Mouse (Mus musculus) limb, embryonic 11.5 days (tissue): ENCODE measurements around the gene Pde7b. TPM values are rescaled to one million over a fixed set of nuclear protein-coding genes. Genes with fewer than 3 reads are reported as not detected.
A peak's percentile ranks its signal among the peaks of the same experiment; 100 is the strongest.

Experiments used
- ATAC-seq: fragments of 200-750 bp; cut with Nextera tagmentation; 2 replicates; pipeline ENCODE4 v1.8.0; 2017; ENCODE audit warnings: low read depth; ENCODE audit not compliant: insufficient number of reproducible peaks, low FRiP score, low TSS enrichment
- DNase-seq: peaks from one replicate; pipeline ENCODE4 v3.0.0-alpha.2; 2015; ENCODE audit warnings: low spot score
- H3K27ac ChIP-seq: fragments of 300-500 bp; sonication (generic); replicated peaks from 2 replicates; pipeline ENCODE4 v1.5.1; 2014; ENCODE audit warnings: low read depth, mild to moderate bottlenecking, low read length
- H3K27me3 ChIP-seq: fragments of 300-500 bp; sonication (generic); 2 replicates; pipeline ENCODE4 v1.6.1; 2014; ENCODE audit warnings: mild to moderate bottlenecking, low read length, mixed read lengths; ENCODE audit not compliant: control insufficient read depth, insufficient read depth
- H3K36me3 ChIP-seq: fragments of 300-500 bp; sonication (generic); 2 replicates; pipeline ENCODE4 v1.6.1; 2014; ENCODE audit warnings: mild to moderate bottlenecking, low read length, moderate library complexity, mixed read lengths; ENCODE audit not compliant: control insufficient read depth, insufficient read depth
- H3K4me1 ChIP-seq: fragments of 300-500 bp; sonication (generic); 2 replicates; pipeline ENCODE4 v1.6.1; 2014; ENCODE audit warnings: low read length, mixed read lengths; ENCODE audit not compliant: control insufficient read depth, insufficient read depth
- H3K4me2 ChIP-seq: fragments of 300-500 bp; sonication (generic); 2 replicates; pipeline ENCODE4 v1.6.1; 2014; ENCODE audit warnings: low read depth, mild to moderate bottlenecking, moderate library complexity; ENCODE audit not compliant: severe bottlenecking
- H3K4me3 ChIP-seq: fragments of 300-500 bp; sonication (generic); 2 replicates; pipeline ENCODE4 v1.5.1; 2014; ENCODE audit warnings: low read depth, low read length
- H3K9ac ChIP-seq: fragments of 300-500 bp; sonication (generic); 2 replicates; pipeline ENCODE4 v1.6.1; 2014; ENCODE audit warnings: mild to moderate bottlenecking, low read length
- H3K9me3 ChIP-seq: fragments of 300-500 bp; sonication (generic); 2 replicates; pipeline ENCODE4 v1.6.1; 2016; ENCODE audit warnings: low read length; ENCODE audit not compliant: control insufficient read depth
- WGBS: fragments of 180-500 bp; shearing (Covaris S2); extraction: QIAGEN DNeasy Blood & Tissue Kit; methylation state at CpG from one replicate; pipeline ENCODE4 v1.1.7; 2014; 5-methylcytosine and 5-hydroxymethylcytosine counted together
- polyA plus RNA-seq: library from polyadenylated mRNA; unstranded; fragments of >200 nt; fragmentation: Nextera tagmentation; extraction: Ambion mirVana; gene quantifications from 2 replicates; pipeline ENCODE4 v1.2.1, GENCODE M21; 2014

Gene Pde7b
- polyA plus RNA-seq, 1 experiment from 2014 or later, result 2.3 TPM

DNA sequence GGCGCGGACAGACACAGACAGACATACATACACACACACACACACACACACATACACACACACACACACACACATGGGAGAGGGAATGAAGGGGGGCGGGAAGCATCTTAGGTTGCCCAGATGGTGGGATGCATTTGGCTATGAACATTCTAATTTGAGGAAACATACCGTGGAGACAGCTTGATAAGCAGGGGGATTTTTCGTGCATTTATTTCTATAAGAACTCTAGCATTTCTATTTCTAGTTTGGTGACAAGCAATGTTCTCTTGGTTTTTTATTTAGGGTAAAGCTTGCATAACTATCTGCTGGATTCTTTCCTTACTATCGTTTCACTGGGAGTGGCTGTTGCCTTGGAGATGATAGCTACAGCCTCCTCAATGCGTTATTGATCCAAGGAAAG lies 66.2 kb downstream of the Pde7b start:
- DNase-seq, result no peak
- Histone ChIP-seq H3K36me3 (no peaks in the 10 kb centered on the region), H3K4me1 (peaks cover 8% of the 10 kb centered on the region; the same call in 1 of the 2 replicates), H3K9ac (no peak overlapping the region), H3K4me2 (no peak overlapping the region), H3K4me3 (no peak overlapping the region), H3K27me3 (no peaks in the 10 kb centered on the region), H3K9me3 (no peaks in the 10 kb centered on the region), H3K27ac (no peak overlapping the region)
- ATAC-seq, result no peak
- 90% methylated on average over 7 of the region's 7 CpGs for WGBS

DNA sequence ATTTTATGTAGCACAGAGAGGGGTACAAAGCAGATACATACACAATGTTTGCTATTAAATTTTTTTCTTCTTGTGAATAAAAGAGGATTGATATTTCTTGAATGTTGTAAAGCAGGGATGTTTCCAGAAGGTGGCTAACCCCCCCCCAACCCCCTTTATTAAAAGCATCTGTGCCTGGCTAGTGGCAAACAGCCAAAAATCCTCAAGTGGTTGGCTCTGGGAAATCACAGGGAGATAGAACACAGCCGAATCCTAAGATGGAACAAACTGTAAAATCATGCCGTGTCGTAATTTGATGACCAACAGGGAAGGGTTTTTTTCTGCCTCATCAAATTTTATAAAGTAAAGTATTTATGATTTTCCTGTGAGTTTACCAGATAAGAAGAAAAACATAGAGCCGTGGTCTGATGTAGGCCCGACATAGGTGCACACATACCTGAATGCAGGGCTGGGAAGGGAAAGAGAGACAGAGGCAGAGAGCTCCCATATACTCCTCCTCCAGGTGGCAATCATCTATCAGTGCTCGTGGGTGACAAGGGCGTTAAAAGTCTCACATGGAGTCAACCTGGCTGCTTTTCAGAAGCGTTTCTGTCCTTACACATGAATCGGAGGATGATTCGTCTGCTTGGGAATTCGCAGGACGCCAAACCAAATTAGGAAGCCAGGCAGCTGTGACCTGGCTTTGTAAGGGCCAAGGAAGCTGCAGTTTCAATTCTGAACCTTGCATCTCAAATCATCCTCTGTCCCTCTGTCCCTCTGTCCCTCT lies 67.4 kb downstream of the Pde7b start:
- no peaks in the 10 kb centered on the region for H3K9me3 ChIP-seq
- H3K9ac ChIP-seq, result no peak overlapping the region
- ATAC-seq, result no peak
- DNase-seq, result no peak
- H3K36me3 ChIP-seq, result no peaks in the 10 kb centered on the region
- no peaks in the 10 kb centered on the region for H3K27me3 ChIP-seq
- H3K27ac ChIP-seq, result no peak overlapping the region
- WGBS, result 65% methylated on average over 12 of the region's 12 CpGs
- H3K4me3 ChIP-seq, result no peak overlapping the region
- H3K4me1 ChIP-seq, result peaks cover 8% of the 10 kb centered on the region; the same call in 1 of the 2 replicates
- no peak overlapping the region for H3K4me2 ChIP-seq

DNA sequence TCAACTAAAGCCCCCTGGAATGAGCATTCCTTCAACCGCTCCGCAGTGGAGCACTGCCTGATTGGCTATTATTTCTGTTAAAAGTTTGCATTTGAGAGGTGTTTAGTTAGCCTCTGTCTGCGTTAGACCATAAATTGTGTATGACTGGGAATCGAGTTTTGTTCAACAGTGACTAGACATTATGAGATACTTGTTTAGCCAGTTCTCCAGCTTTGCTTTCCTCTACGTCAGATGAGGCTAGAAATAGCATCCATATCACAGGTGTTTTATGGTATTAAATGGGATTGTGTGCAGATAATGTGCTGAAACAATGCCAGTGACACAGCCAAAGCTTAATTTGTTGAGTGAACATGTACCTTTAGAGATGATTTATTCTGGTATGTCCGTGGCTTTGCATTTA lies 70.3 kb downstream of the Pde7b start:
- H3K36me3 ChIP-seq, result no peaks in the 10 kb centered on the region
- H3K27ac ChIP-seq, result no peak overlapping the region
- 81% methylated on average over 6 of the region's 6 CpGs for WGBS
- DNase-seq, result no peak
- no peak overlapping the region for H3K4me3 ChIP-seq
- no peak overlapping the region for H3K9ac ChIP-seq
- H3K9me3 ChIP-seq, result no peaks in the 10 kb centered on the region
- no peak for ATAC-seq
- 0 out of 2 replicates have a peak, but pooled peaks cover 3% of the 10 kb centered on the region for H3K4me1 ChIP-seq
- H3K27me3 ChIP-seq, result no peaks in the 10 kb centered on the region
- H3K4me2 ChIP-seq, result no peak overlapping the region

DNA sequence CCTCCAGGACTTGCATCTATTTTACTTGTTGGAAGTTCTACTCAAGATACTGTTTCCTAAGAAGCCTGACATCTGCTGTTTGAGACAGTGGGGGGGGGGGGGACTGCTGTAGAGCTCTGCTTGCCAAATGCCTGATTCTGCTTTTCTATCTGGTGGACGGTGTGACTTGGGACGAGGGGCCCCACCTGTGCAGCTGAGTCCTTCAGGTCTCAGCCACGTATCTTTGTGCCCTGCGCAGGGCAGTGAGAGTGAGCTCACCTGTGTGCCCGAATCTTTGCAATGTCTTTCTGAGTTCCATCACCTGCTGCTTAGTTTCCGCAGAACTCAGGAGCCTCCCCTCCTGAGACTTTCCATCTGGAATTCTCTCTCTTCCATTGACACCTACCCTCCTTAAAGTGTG lies 70.7 kb downstream of the Pde7b start:
- no peak for DNase-seq
- 83% methylated on average over 6 of the region's 6 CpGs for WGBS
- Histone ChIP-seq H3K4me3 (no peak overlapping the region), H3K4me1 (0 out of 2 replicates have a peak, but pooled peaks cover 3% of the 10 kb centered on the region), H3K4me2 (no peak overlapping the region), H3K36me3 (no peaks in the 10 kb centered on the region), H3K27me3 (no peaks in the 10 kb centered on the region), H3K27ac (no peak overlapping the region), H3K9ac (no peak overlapping the region), H3K9me3 (no peaks in the 10 kb centered on the region)
- no peak for ATAC-seq

DNA sequence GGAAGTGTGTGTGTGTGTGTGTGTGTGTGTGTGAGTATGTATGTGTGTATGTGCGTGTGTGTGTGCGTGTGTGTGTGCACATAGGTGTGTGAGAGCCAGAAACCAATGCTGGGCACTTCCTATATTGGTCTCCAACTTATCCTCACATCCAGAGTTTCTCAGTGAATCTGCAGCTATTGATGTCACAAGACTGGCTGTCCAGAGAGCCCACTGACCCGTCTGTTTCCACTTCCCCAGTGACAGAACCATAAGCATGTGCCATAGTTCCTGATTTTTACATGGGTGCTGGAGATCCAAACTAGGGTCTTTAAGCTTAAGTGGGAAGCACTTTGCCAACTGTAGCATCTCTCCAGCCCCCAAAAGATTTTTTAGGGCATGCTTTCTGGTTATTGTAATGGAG lies 71.6 kb downstream of the Pde7b start:
- Histone ChIP-seq H3K27ac (no peak overlapping the region), H3K36me3 (no peaks in the 10 kb centered on the region), H3K4me3 (no peak overlapping the region), H3K4me1 (0 out of 2 replicates have a peak, but pooled peaks cover 3% of the 10 kb centered on the region), H3K27me3 (no peaks in the 10 kb centered on the region), H3K4me2 (no peak overlapping the region), H3K9me3 (no peaks in the 10 kb centered on the region), H3K9ac (no peak overlapping the region)
- no peak for DNase-seq
- 84% methylated on average over 3 of the region's 3 CpGs for WGBS
- ATAC-seq, result no peak

DNA sequence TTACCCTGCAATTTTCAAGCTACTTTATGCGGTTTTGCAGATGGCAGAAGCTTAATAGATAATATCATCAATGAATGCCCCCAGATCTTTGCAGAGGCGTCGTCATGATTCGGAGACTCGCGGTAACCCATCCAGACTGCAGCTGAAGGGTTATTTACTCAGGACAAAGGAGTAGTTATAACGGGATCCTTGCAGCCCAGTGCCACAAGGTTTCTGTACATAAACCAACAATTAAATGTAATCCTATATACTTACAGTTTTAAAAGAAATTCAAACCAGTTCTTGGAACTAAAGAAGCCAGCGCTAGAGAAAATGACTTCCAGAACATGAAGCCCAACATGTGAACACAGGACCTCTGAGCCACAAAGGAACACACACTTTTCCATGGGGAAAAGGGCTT lies 88.5 kb downstream of the Pde7b start:
- H3K4me1 ChIP-seq, result 0 out of 2 replicates have a peak, but pooled peaks cover 4% of the 10 kb centered on the region
- no peaks in the 10 kb centered on the region for H3K9me3 ChIP-seq
- H3K9ac ChIP-seq, result no peak overlapping the region
- H3K27ac ChIP-seq, result no peak overlapping the region
- ATAC-seq (no peak), DNase-seq (no peak)
- 77% methylated on average over 8 of the region's 8 CpGs for WGBS
- H3K27me3 ChIP-seq, result no peaks in the 10 kb centered on the region
- H3K4me3 ChIP-seq, result no peak overlapping the region
- no peak overlapping the region for H3K4me2 ChIP-seq
- H3K36me3 ChIP-seq, result no peaks in the 10 kb centered on the region

DNA sequence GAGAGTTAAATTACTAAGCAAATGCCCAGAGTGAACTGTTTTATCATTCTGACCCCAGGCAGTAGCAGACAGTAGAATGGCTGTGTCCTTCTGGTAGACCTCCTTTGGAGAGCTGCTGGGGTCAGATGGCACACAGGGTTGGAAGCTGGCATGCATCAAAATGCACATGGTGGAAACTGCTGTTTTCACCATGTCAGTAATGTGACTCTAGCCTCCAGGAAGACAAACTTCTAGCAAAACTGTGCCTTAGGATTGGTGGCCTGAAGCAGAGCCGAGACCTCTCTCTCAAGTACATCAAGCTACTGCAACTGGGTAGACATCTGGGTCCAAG lies 91.8 kb downstream of the Pde7b start:
- no peak for ATAC-seq
- Histone ChIP-seq H3K36me3 (no peaks in the 10 kb centered on the region), H3K9ac (no peak overlapping the region), H3K4me2 (no peak overlapping the region), H3K27me3 (no peaks in the 10 kb centered on the region), H3K4me1 (0 out of 2 replicates have a peak, but pooled peaks cover 4% of the 10 kb centered on the region), H3K27ac (no peak overlapping the region), H3K9me3 (no peaks in the 10 kb centered on the region), H3K4me3 (no peak overlapping the region)
- peak; percentile 31 for DNase-seq
- WGBS, result 75% methylated on average over 1 of the region's 1 CpGs

DNA sequence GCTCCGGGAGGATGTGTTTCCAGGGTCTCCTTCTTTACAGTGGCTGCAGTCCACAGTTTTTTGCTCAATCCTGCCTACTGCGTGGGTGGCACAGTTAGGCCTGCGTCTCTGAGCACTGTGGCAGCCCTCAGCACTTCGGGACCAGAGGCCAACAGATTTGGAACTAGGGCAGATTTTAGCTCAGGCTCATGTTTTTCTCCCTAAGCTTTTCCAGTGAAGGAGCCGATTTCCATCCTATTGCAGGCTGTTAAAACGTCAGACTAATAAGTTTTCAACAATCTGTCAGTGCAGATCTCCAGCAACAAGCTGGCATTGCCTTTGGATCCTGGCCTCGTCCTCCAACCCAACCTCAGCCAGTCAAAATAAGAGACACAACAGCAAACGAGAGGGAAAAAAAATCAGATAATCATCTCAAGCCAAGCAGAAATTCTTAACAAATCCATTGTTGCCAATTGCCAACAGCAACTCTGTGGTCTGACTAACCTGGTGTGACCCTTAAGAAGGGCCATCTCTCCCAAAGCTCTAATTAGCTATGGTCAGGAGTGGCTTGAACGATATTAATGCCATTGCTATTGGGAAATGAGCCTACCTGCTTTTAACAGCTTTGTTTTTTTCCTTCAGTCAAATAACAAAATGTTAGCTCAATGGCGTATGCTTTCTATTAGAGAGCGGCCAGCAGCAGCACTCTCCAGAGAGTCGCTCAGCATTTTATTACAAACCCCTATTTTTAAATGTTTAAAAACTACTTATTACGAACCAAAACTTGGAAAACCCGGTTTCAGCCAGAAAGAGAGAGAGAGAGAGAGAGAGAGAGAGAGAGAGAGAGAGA lies 92.4 kb downstream of the Pde7b start:
- Histone ChIP-seq H3K4me1 (0 out of 2 replicates have a peak, but pooled peaks cover 4% of the 10 kb centered on the region), H3K9ac (no peak overlapping the region), H3K27me3 (no peaks in the 10 kb centered on the region), H3K9me3 (no peaks in the 10 kb centered on the region), H3K4me3 (no peak overlapping the region), H3K36me3 (no peaks in the 10 kb centered on the region), H3K4me2 (no peak overlapping the region), H3K27ac (no peak overlapping the region; the same call in 1 of the 2 replicates)
- 32% methylated on average over 14 of the region's 14 CpGs for WGBS
- no peak for ATAC-seq
- no peak for DNase-seq
